Mouse (Mus musculus) embryo, embryonic 9.5 days (tissue): Measurements from ENCODE around the gene Epb42.
"Not testable (repeated sequence)": the region's sequence is repeated elsewhere in the genome, so short reads cannot be mapped to it uniquely, and the experiment has no call there.

Experiments
- DNase-seq: peaks from one replicate; pipeline ENCODE4 v3.0.0-alpha.2; 2017; ENCODE audit errors: extremely low spot score

The Epb42 gene

DNA sequence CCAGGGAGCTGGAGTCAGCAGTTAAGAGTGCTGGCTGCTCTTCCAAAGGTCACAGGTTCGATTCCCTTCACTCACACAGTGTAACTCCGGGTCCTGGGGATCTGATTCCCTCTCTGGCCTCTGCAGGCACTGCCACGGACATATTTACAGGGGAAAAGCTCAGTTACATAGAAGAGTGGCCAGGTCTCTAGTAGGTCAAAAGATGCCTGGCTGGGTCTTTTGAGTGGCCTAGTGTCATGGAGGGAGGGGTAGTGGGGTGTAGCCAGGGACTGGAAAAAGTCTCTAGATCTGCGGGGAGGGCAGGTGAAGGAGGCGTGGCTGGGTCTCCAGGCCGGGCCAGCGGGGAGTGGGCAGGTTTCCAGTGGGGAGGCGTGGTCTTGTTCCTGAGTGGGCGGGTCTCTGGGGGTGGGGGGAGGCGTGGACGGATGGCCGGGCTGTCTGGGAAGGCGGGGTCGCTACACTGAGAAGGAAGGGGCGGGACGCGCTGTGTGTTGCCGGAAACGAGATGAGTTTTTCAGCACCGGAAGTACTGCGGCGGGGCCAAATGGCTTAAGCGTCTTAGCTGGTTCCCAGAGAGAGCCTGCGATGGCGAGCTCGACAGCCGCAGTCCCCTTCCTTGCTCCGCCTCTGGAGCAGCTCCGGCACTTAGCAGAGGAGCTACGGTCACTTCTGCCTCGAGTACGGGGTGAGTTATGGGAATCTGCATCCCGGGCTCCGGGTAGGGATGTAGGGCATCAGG, 28.8 kb downstream of the Epb42 start, which contains the start of gene Ccndbp1:
Gene Ccndbp1, plus strand, starts transcription at position 479 of the 739 bp plus-strand sequence.
- peak; percentile 92 for DNase-seq

DNA sequence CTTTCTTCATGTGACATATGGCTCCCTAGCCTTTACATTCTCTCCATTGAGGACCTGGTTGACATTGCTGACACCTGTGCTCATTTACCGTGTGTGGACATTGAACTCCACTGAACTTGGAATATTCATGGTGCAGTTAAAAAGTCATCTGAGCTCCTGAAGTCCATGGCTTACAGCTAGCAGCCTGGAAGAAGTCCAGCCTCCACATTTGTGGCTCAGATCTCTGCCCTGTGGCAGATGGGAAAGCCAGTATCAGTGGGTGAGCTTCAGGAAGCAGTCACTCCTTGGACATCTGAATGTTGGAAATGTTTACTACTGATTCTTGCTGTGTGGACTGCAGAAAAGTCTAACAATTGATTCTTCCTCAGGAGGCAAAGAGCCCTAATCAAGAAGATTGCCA, 29.9 kb downstream of the Epb42 start:
- no peak for DNase-seq

DNA sequence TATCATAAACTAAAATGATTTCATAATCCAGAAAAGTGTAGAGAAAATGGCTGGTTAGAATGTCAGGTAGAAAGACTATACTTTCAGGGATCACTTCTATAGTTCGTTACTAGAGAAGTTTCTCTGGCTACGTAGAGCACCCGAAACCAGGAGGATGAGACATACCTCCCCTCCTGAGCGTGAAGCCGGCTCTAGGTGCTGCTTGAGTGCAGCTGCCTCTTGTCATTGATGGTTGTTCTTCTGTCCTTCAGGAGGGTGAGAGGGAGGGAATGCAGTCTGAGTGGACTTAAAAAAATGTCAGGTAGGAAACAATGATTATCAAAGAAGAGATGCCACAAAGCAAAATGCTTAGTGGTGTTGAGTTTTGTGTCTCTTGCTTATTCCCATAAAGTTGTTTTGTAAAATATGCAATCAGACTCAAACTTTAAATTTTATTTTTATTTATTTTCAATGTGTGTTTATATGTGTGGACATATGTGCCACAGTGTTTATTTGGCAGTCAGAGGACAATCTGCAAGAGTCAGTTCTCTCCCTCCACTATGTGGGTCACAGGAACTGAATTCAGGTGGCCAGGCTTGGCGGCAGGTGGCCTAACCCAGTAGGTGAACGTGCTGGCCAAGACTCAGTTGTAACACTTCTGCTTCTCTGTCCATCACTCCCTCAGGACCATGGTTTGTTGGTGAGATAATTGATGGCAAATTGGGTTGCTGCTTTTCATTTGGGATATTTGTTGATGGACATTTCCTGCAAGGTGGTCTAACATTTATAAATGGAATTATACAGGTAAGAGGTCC, 32.7 kb downstream of the Epb42 start:
- DNase-seq, result no peak

DNA sequence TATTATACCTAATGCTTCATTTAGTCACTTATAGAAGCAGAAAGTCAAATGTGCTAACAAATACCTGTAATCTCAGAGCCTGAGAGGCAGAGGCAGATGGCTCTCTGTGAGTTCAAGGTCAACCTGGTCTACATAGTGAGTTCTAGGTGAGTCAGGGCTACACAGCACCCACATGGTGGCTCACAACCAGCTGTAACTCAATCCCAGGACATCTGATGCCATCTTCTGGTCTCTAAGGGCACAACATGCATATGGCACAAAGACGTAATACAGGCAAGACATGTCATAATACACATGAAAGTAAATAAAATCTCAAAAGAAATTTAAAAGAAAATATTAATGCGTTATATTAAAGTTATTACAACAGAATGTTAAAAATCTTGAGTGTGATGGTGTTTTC, 33.3 kb downstream of the Epb42 start:
- DNase-seq, result no peak

DNA sequence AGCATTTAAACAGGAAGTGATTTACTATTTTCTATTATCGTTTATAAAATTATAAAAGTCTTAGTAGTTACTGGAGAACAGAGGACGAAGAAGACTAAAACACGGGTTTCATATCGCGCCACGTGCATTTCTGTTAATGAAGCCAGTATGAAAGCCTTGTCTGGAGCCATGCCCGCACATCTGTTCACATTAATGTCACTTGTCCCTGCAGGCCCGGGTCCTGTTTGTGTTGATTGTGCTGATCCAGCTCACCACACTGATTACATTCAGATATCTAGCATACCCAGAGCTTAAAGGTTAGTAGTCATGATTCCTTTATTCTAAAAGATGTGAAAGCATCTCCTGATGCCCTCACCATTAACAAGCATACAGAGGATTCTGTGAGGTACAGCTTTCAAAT, 38.0 kb downstream of the Epb42 start:
- DNase-seq, result no peak

DNA sequence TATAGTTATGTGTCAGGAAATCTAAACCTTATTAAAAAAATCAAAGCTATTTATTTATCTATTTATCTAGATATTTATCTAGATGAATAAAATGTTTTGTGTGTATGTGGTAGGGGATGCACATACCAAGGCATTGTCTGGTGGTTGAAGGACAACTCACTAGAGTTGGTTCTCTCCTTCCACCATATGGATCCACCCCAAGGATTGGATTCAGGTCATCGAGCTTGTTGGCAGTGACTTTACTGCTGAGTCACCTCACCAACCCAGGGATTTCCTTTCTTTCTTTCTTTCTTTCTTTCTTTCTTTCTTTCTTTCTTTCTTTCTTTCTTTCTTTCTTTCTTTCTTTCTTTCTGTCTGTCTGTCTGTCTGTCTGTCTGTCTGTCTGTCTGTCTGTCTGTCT, 40.3 kb downstream of the Epb42 start:
- DNase-seq, result not testable (repeated sequence)

DNA sequence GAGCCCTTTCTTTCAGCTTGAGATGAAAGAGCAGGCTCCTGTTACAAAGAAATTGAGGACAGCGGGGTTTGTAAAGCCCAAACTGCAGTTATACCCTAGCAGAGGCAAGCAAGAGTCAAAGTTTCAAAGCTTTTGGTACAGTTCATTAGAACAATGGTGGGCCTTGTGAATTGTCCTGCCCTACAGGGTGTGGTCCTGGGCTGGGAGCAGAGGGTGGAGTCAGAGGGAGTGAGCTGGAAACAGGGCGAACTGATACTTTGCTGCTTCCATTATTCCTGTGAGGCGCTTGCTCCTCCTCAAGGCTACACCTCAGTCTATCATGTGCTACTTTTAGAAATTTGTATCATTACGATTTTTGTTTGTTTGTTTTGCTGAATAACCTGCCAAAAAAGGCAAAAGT, 45.7 kb downstream of the Epb42 start:
- no peak for DNase-seq

DNA sequence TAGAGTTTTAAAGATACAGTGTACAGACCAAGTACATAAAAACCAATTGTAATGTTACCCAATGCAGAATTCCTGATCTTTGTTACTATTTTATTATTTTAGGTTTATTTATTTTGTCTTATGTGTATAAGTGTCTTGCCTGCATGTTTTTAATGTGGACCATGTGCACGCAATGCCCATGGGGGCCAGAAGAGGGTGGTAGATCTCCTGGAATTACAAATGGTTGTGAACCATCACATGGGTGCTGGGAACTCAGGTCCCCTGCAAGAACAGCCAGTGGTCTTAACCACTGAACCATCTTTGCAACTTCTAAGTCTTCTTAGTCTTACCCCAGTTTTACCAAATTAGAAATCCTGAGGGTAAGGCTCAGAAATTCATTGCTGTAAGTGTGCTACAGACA, 51.6 kb downstream of the Epb42 start:
- no peak for DNase-seq

DNA sequence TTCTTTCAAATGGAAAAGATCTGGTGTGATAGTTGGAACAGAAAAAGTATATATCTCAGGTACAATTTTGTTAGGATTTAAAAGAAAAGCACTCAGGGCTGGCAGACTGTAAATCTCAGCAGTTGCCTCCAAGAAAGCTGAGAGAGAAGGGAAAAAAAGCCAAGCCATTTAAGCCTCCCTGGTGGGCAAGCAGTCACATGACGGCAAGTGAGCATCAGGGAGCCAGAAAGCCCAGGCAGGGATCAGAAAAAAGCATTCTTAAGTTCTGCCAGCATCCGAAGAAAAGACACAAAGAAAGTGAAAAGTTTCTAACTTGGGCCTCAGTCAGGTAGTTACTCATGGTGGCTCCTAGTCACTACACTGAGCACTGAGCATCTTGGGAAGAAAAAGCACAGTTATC, 53.3 kb downstream of the Epb42 start:
- no peak for DNase-seq

DNA sequence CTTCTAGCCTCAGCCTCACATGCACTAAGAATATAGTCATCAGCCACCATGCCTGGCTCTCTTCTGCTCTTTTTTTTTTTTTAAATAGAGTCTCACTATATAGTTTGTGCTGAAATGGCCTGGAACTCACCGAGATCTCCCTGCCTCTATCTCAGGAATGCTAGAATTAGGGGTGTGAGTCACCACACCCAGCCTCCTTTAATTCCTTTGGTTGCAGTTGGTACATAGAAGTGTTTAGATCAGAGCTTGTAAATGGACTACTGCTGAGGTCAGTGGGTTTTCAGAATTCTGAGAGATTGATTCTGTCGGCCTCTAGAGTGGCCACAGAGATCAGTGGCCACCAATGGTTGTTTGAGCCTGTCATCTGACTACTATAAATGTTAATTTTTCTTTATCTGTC, 56.0 kb downstream of the Epb42 start:
- no peak for DNase-seq

DNA sequence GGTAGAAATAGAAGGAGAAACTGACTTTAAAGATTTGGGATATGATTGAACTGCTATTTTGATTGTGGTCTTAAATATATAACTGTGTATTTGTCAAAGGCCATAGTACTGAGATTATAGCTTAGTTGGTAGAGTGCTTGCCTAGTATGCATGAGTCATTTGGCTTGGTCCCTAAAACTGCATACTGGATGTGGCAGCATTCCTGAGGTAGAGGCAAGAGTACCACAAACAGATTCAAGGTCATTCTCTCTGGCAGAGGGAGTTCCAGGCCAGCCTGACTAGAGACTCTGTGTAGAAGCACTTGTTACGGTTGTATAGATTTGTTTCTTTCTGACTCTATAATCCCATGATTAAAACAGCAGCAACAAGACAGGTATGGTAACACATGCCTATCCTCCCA, 57.1 kb downstream of the Epb42 start:
- DNase-seq, result no peak

DNA sequence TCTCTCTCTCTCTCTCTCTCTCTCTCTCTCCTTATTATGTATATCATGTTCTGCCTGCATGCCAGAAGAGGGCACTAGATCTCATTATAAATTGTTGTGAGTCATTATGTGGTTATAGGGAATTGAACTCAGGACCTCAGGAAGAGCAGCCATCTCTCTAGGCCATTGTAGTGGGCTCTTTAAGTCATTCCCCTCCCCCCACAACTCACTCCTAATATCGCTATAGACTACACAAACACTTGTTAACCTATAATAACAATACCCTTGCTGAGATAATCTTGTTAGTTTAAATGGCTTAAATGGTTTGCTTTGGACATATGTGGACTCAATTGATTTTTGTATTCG, 58.2 kb downstream of the Epb42 start:
- DNase-seq, result no peak

DNA sequence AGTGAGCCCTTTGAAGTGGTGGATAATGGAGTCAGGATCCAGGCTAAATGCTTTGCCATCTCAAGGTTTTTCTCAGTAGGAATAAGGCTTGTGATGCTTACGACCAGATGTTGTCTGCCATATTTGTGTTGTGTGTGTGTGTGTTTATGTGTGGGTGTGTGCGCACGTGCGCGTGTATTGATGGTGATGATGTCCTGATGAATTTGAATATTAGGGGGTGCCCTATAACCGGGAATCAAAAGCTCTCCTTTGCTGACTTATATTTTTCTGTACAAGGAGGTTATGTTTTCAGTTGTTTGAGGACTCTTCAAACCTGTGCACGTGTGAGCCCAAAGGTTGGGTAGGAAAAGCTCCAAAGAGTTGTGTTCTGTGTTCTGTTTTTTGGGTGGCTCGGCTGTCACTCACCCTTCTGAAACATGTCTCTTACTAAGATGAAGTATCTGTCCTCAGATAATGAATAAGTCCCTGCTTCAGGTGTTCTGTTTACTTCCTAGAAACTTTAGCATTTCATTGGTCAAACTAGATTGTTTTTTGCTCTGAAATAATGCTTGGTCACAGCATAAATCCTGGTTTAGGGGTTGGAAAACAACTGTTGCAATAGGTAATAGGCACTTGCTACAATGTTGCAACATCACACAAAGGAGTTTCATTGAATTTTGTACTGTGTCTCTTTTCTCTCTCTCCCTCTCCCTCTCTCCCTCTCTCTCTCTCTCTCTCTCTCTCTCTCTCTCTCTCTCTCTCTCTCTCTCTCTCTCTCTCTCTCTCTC, 58.8 kb downstream of the Epb42 start:
- no peak for DNase-seq

DNA sequence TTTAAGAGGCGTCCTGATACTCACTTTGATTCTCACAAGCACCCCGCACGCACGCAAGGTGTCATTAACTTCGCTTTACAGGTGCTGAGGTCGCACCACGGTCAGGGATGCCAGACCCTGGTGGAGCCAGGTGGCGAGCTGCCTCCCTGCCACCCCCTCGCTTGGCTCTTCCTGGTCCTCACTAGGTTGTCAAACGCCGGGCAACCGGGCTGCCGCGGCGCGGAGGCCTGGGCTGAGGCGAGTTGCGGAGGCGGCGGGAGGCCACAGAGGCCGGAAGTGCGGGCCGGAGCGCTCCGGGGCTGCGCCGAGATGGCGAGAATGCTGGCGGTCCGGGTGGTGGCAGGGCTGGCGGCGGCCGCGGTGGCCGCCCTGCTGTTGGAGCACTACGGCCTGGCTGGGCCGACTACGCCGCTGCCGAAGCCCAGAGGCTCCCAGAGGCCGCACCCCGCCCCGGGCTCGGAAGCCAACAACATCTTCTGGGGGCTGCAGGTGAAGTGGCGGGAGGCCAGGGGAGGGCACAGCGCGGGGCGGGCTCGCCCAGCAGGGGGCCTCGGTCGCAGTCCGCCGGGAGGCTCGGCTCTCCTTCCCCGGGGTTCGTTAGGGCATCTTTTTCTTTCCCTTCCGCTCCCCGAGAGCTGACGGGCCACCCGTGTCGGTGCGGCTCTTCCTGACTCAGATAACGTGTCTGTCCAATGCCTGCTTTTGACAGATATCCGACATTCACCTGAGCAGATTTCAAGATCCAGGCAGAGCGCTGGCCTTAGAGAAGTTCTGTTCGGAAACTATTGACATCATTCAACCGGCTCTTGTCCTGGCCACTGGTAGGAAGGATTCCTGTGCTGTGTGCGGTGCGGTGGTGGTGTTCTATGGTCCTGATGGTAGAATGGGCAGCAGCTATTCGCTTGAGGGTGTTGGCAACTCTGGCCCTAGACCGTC, 59.6 kb downstream of the Epb42 start, which contains the start of gene Tmem62:
Gene Tmem62, plus strand, starts transcription at position 28 of the 936 bp plus-strand sequence.
- DNase-seq, result peak; percentile 65

DNA sequence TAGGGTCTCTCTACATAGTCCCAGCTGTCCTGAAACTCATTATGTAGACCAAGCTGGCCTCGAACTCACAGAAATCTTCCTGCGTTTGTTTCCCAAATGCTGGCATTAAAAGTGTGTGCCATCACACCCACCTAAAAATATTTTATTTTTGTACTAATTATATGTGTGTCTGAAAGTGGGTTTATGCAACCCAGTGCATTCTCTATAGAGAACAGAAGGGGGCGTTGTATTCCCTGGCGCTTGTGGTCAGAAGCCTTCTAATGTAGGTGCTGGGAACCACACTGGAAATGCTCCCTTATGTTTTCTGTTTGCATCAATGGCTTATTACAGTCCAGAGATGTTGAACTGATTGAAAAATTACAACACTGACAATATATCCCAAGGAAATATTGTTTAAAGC, 60.6 kb downstream of the Epb42 start:
- DNase-seq, result no peak

DNA sequence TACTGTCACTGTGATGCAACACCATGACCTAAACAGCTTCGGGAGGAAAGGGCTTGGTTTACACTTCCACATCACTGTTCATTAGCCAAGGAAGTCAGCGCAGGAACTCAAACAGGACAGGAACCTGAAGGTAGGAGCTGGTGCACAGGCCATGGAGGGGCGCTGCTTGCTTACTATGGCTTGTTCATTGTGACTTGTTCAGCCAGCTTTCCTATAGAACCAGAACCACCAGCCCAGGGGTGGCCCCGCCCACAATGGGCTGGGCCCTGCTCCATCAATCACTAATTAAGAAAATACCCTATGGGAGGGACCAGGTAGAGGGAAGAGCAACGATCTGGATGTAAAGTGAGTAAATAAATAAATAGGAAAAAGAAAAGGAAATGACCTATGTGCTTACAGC, 63.9 kb downstream of the Epb42 start:
- DNase-seq, result no peak

DNA sequence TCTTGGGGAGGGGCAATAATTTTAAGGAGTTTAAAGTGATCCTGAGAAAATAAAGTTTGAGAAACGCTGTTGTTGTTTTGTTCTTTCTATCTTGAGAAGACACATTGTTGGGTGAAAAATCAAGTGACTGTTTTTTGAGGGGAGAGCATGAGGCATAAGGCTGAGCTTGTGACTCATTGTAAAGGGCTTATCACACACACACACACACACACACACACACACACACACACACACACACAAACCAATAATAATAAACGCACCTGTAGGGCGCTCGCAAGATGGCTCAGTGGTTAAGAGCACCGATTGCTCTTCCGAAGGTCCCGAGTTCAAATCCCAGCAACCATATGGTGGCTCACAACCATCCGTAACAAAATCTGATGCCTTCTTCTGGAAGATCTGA, 64.6 kb downstream of the Epb42 start:
- DNase-seq, result not testable (repeated sequence)

DNA sequence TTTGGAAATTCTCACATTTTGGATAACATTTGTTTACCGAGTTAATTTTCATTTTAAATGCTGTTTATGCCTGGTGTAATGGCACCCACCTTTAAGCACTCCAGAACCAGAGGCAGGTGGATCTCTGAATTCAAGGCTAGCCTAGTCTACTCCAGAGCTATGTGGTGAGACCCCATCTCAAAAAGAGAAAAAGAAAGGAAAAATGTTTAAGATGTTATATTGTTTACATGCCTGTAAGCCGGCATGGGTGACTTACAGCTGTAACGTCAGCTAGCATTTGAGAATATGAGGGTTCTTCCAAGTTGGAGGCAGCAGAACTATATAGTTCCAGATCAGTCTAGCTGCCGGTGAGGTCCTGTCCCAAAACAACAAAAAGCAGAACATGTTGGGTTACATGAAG, 65.1 kb downstream of the Epb42 start:
- no peak for DNase-seq

DNA sequence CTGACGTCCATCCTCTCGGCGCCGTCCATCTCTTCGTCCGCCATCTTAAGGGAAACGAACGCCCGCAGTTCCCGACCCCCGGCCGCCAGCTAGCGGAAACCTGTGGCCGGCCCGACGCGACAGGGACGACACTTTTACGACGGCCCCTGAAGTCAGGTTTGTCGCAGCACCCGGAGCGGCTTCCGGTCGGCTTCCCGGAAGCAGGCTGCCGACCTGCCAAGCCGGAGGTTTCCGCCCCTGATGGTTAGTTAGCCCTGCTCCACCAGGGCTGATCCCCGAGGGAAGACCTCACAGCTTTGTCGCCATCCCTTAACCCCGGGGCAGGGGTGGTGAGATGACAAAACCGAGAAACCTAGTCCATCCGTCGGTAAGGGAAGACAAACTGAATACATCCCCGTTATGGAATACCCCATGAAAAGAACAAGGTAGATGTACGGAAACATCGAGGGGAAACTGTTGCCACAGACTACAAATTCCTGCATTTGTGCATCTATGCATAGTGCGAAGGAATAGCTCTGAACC, 66.3 kb downstream of the Epb42 start, which contains the start of gene Ubr1:
Gene Ubr1, minus strand, starts transcription at position 157 of the 522 bp plus-strand sequence.
- DNase-seq, result peak; percentile 87

DNA sequence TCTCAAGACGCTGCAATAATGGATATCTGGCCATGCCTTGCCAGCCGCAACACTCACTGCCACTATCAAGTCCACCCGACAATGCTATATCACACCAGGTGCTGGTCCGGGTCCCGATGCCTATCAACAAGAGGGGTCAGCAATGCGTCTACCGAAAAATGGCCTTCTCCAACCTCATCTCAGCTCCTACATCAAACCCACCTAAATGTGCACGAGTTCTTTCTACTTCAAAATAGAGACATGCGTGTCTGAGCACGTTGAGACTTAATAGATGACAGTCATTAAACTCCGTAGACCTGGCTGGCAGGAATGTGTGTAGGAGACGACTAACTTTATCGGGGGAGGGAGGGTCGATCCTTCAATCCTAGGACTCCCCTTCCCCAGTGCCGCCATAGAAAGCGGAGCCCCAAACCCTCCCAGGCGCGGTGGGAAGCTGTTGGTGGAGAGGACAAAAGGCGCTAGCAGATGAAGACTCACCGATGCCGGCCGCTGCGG, 66.8 kb downstream of the Epb42 start:
- no peak for DNase-seq
